Mouse (Mus musculus) c-Kit-negative CD71-positive TER-119-positive erythroid progenitor cells, embryonic 14.5 days (primary cell): ENCODE data around the gene Atp7a.
"Not testable (repeated sequence)": the region's sequence is repeated elsewhere in the genome, so short reads cannot be mapped to it uniquely, and the experiment has no call there.

Experiments used
- DNase-seq: peaks from one replicate; pipeline ENCODE4 v3.0.0-alpha.2; 2013; ENCODE audit warnings: low read depth, low spot score

Atp7a gene

GRCm38 (mm10) chrX:106026418-106027342, at the start of gene Atp7a:
Atp7a (plus strand) TSS chrX:106027276.
- DNase-seq: peak; percentile 81

- DNase-seq: no peak
Observed at GRCm38 (mm10) chrX:106001605-106002004, 25.5 kb upstream of the Atp7a start.

DNA sequence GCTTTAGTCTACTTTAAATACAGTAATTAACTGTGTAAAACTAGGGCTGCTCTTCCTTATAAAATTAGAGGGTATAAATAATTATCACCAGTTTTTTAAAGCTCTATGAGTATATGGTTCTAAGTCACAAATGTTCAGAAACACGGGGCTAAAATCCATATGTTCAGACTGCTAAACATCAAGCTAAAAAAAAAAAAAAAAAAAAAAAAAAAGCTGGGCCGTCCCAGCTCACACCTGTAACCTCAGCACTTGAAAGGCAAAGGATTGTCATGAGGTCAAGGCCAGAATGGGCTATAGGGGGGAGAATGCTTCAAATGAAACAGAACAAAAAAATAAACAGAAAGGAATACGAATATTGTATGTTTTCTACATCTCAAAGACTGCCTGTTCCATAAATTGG, 16.3 kb upstream of the Atp7a start:
- no peak for DNase-seq

- DNase-seq: peak; percentile 77
Observed at GRCm38 (mm10) chrX:106011465-106012159, 15.5 kb upstream of the Atp7a start, which contains the start of gene Magt1. Magt1 (minus strand) TSS chrX:106011906.

- DNase-seq: no peak
Observed at GRCm38 (mm10) chrX:106012559-106012958, 14.5 kb upstream of the Atp7a start.

DNA sequence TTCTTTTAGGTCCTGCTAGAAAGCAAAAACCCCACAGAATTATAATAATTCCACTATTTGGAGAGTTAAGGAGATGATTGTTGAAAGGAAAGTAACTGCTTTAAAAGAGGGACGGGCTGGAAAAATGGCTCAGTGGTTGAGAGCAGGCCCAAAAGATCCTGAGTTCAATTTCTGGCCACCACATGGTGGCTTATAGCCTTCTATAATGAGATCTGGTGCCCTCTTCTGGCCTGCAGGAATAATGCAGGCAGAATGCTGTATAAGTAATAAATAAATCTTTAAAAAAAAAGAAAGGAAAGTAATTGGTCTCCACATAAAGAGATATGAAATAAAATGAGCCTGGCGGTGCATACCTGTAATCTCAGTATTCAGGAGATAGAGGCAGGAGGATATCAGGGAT, 13.9 kb upstream of the Atp7a start:
- DNase-seq: no peak

- DNase-seq: not testable (repeated sequence)
Observed at GRCm38 (mm10) chrX:106014741-106015377, 12.2 kb upstream of the Atp7a start.

DNA sequence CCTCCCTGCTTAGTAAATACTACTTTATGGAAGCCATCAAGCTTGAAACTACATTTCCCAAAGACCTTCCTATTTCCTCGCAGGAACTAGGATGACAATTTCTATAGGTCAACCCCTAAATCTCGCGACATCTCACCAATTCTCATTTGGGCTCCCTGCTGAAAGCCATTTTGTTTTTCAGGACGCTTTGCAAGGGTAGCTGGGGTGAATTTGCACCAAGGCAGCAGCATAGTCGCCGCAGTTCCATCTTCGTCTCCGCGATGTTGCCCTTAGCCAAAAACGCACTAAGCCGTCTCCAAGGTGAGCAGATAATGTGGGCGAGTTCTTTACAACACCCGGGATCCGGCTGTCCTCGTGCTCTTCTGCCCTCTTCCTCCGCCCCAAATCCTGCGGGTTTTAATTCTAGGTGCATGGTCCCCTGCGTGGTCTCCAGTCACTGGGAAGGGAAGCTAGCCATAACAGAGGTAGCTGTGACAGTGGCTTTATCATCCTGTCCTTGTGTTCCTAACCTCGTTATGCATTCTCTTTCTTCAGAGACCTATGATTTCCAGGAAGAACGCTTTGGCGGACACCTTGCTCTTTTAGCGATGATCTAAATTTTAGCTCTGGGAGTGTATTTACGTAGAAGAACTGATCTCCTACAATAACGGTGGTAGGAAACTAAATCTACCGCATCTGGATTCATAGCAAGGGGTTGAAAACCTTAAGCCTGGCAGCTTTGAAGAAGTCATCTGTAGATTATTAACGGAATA, 11.3 kb upstream of the Atp7a start, which contains the start of gene Cox7b:
Gene Cox7b, plus strand, starts transcription at position 130 of the 752 bp plus-strand sequence.
- DNase-seq: peak; percentile 78

DNA sequence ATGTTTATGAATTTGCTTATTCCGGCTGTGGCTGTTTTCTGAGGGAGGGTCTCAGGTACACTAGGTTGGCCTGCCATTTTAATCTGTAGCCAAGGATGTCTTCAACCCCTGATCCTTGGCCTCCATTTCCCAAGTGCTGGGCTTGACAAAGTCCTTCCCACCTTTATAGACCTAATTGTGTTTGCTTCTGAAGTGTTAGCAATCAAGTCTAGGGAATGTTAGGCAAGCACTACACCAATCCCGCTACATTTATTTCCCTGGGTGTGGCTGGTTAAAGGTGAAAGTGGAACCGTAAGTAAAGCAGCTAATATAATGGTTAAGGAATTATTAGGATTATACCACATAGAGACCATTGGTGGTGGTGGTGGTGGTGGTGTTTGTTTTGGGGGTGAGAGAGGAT, 10.0 kb upstream of the Atp7a start:
- DNase-seq: no peak

- no peak for DNase-seq
Observed at GRCm38 (mm10) chrX:106017516-106017915, 9.6 kb upstream of the Atp7a start.

GRCm38 (mm10) chrX:106027343-106027674, 233 bp downstream of the Atp7a start:
- no peak for DNase-seq

DNA sequence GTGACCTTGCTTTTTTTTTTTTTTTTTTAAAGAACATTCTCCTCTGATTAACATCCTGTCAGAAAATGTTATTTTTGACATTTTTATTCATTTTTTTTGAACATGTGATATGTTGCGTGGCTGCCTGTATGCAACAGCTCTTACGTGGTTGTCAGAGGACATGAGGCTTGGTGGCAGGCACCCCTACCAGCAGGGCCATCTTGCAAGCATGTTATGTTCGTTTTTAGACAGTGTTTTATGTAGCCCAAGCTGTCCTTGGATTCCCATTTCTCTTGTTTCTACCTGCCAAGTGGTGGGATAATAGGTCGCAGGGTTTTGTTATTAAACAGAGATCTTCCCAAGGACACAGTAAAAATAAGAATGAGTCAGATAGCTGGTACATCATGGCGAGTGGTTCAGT, 3.1 kb downstream of the Atp7a start:
- DNase-seq: no peak

- DNase-seq: no peak
Observed at GRCm38 (mm10) chrX:106031124-106031523, 4.0 kb downstream of the Atp7a start.

DNA sequence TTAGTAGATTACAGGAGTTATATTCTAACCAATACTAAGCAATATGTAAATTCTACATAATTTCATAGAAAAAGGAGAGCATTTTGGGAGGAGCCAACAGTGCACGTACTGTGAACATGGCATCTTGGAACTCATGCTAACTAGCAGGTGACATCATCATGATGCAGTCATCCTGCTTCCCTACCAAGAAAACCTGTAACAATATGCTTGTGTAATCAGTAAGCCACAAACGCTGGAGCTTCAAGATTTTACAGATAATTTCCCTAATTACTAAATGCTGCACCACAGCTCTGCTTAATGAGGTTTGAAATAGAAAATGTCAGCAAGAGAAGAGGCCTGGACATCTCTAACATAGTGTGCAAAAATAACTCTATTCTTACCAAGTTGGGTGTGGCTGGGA, 8.7 kb downstream of the Atp7a start:
- no peak for DNase-seq

DNA sequence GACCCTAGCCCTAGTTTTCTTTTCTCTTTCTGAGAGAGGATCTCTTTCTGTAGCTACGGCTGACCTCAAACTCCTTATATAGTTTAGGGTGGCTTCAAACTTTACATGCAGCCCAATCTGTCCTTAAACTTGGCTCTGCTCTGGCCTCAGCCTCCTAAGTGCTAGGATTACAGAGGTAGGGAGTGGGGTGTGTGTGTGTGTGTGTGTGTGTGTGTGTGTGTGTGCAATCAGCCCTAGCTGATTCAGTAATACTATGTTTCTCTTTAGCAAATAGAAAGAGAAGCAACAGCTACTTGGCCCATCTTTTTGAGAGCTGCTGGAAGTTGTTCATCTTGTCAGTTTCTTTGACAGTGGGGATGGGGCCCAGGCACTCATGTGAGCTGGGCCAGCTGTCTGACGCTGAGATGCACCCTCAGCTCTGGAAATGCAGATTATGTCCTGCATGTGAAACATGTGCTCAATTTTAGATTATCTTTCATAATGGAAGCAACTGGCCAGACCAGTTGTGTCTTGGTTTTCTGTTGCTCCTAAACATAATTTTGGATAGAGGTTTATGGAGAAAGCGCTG, 10.2 kb downstream of the Atp7a start:
- no peak for DNase-seq

- peak; percentile 42 for DNase-seq
Observed at GRCm38 (mm10) chrX:106043863-106044617, 17.0 kb downstream of the Atp7a start.

- no peak for DNase-seq
Observed at GRCm38 (mm10) chrX:106045455-106045854, 18.4 kb downstream of the Atp7a start.

GRCm38 (mm10) chrX:106045928-106046327, 18.9 kb downstream of the Atp7a start:
- DNase-seq: no peak

GRCm38 (mm10) chrX:106048191-106048590, 21.1 kb downstream of the Atp7a start:
- no peak for DNase-seq

GRCm38 (mm10) chrX:106077858-106078257, 50.8 kb downstream of the Atp7a start:
- not testable (repeated sequence) for DNase-seq
